17 mouse cellular contexts compared by ENCODE assay signal in the genomic region with DNA sequence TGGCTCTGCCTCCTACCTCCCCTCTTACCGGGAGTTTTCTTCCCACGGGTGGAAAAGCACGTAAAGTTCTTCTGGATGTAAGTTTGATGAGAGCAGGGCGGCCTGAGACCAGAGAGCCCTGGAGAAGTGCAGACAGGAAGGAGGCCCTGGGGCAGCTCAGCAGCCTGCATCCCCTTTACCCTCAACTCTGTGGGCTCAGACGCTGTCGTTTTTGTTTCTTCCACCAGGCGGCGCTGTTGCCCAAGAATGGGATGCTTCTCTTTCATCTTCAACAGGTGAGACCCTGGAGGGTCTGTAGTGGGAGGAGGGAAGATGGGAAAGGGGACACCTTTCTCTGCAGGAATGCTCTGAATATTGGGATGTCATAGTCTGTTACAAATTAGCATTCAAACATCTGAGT. TPM values are rescaled to one million over a fixed set of nuclear protein-coding genes. Genes with fewer than 3 reads are reported as not detected.
DNase-seq lines count a peak whose midpoint lies in the region; ATAC-seq and TF ChIP-seq lines count a peak whose summit lies in the region.
"Not testable (repeated sequence)": the region's sequence is repeated elsewhere in the genome, so short reads cannot be mapped to it uniquely, and the experiment has no call there.
"Had no signal": no experiment of that assay in that cellular context is flagged by ENCODE, and none has a peak within 500 bp of the region (broad histone marks: within the 10 kb centered on the region; RNA-seq: fewer than 3 reads in every experiment).

No protein-coding gene starts in this region.

- 6% methylated on average over 8 of the region's 8 CpGs for WGBS in heart, adult 2 months
- WGBS in liver, postnatal 0 days (ENCODE audit: insufficient replicate concordance) = 5% methylated on average over 8 of the region's 8 CpGs

- TF ChIP-seq CTCF in heart, adult 2 months (IDR thresholded peaks at IDR 0.05) = peak; percentile 57
- peak; percentile 84 for TF ChIP-seq CTCF in liver, postnatal 0 days (IDR thresholded peaks at IDR 0.05; ENCODE audit: low read depth)

- H3K27ac ChIP-seq in heart, adult 2 months; liver, postnatal 0 days (ENCODE audit: low read depth): not testable (repeated sequence)

- H3K4me3 ChIP-seq in heart, adult 2 months; liver, postnatal 0 days (ENCODE audit: low read depth, low read length): not testable (repeated sequence)

- TF ChIP-seq EP300 in heart, adult 2 months (IDR thresholded peaks at IDR 0.05; ENCODE audit: insufficient read depth, low read depth, low read length); liver, postnatal 0 days (IDR thresholded peaks at IDR 0.05; ENCODE audit: low read depth): not testable (repeated sequence)

- not testable (repeated sequence) for TF ChIP-seq POLR2A in heart, adult 2 months (IDR thresholded peaks at IDR 0.05; ENCODE audit: insufficient read depth, low read depth, low read length)

- H3K79me2 ChIP-seq in heart, adult 2 months (replicated peaks; ENCODE audit: control insufficient read depth, insufficient read depth, low read length) = not testable (repeated sequence)

- DNase-seq in B cell, adult 2 months = peak; percentile 52 to 53
- peak; percentile 20 for DNase-seq in T-cell, adult 2 months (ENCODE audit: low spot score)
- DNase-seq in embryo, embryonic 10 days (ENCODE audit: low spot score) = peak; percentile 35
- DNase-seq in heart, adult 2 months = not testable (repeated sequence)
- DNase-seq in kidney, postnatal 10 days = peak; percentile 40
- DNase-seq in liver, postnatal 0 days = peak; percentile 70
- DNase-seq in neural tube, embryonic 10.5 days (ENCODE audit: extremely low spot score, low spot score) = peak; percentile 71
- peak; percentile 67 for DNase-seq in thymus, postnatal 0 days (ENCODE audit: low spot score)

- not testable (repeated sequence) for H3K36me3 ChIP-seq in heart, adult 2 months (ENCODE audit: control insufficient read depth, insufficient read depth, low read length); liver, postnatal 0 days (replicated peaks; ENCODE audit: insufficient read depth, low read length)

- not testable (repeated sequence) for H3K27me3 ChIP-seq in heart, adult 2 months (ENCODE audit: control insufficient read depth, insufficient read depth, low read length)
- H3K27me3 ChIP-seq in liver, postnatal 0 days (ENCODE audit: insufficient read depth, low read length) = peaks cover 16% of the 10 kb centered on the region

- H3K4me1 ChIP-seq in heart, adult 2 months (ENCODE audit: control insufficient read depth, insufficient read depth, low read length); liver, postnatal 0 days (ENCODE audit: insufficient read depth): not testable (repeated sequence)

- intact Hi-C loops in heart, adult 2 months (cut with DNase I) = not testable (repeated sequence)

- H3K9me3 ChIP-seq in liver, postnatal 0 days (ENCODE audit: low read length) = not testable (repeated sequence)

- not testable (repeated sequence) for H3K4me2 ChIP-seq in liver, postnatal 0 days (ENCODE audit: low read depth, low read length)

- ATAC-seq in liver, postnatal 0 days = not testable (repeated sequence)

- H3K9ac ChIP-seq in heart, adult 2 months (ENCODE audit: low read depth, low read length); liver, postnatal 0 days (replicated peaks): not testable (repeated sequence)

RNA-seq across cellular contexts. Expression of a gene that starts 4.2 kb away (rescaled TPM):
- under 1 TPM; 0.34 to 0.37 TPM for total RNA-seq in heart, adult 2 months (2021)
- 4.2 and 7.0 TPM in 2 replicates for polyA plus RNA-seq in heart, adult 2 months (2012; rRNA removed)
- 621 and 683 TPM in 2 replicates for polyA plus RNA-seq in liver, postnatal 0 days (2015; fragmentation: Nextera tagmentation; extraction: Ambion mirVana)
- 3.3 and 3.8 TPM in 2 replicates for polyA plus RNA-seq in thymus, postnatal 0 days (2015; fragmentation: Nextera tagmentation; extraction: Ambion mirVana)

RNA-seq across cellular contexts. Expression of a gene that starts 26.7 kb away (rescaled TPM):
- 1 to 10 TPM; 1.1 to 1.9 TPM for total RNA-seq in heart, adult 2 months (2021)
- polyA plus RNA-seq in heart, adult 2 months (2012; rRNA removed) = 33.2 and 78.2 TPM in 2 replicates
- 7.5 and 7.9 TPM in 2 replicates for polyA plus RNA-seq in liver, postnatal 0 days (2015; fragmentation: Nextera tagmentation; extraction: Ambion mirVana)
- 37.3 and 38.8 TPM in 2 replicates for polyA plus RNA-seq in thymus, postnatal 0 days (2015; fragmentation: Nextera tagmentation; extraction: Ambion mirVana)

RNA-seq across cellular contexts. Expression of a gene that starts 40.2 kb away (rescaled TPM):
- not detected for total RNA-seq in heart, adult 2 months (2021)
- not detected in 2 replicates for polyA plus RNA-seq in heart, adult 2 months (2012; rRNA removed)
- polyA plus RNA-seq in liver, postnatal 0 days (2015; fragmentation: Nextera tagmentation; extraction: Ambion mirVana) = not detected in 2 replicates
- polyA plus RNA-seq in thymus, postnatal 0 days (2015; fragmentation: Nextera tagmentation; extraction: Ambion mirVana) = 0.44 and 0.62 TPM in 2 replicates
- total RNA-seq: heart, adult 8-10 months; heart, postnatal 25 days; left cerebral cortex, adult 18-20 months; monocyte, adult 5-6 weeks had no signal
- polyA plus RNA-seq: embryonic facial prominence, embryonic 12.5 days; intestine, embryonic 16.5 days; large intestine, adult 2 months; liver, embryonic 12.5 days; stomach, embryonic 15.5 days had no signal

RNA-seq across cellular contexts. Expression of a gene that starts 41.0 kb away (rescaled TPM):
- 1 to 10 TPM; 1.2 to 3.7 TPM for total RNA-seq in heart, adult 2 months (2021)
- polyA plus RNA-seq in heart, adult 2 months (2012; rRNA removed) = 21.4 and 40.3 TPM in 2 replicates
- 3.7 TPM in 2 replicates for polyA plus RNA-seq in liver, postnatal 0 days (2015; fragmentation: Nextera tagmentation; extraction: Ambion mirVana)
- polyA plus RNA-seq in thymus, postnatal 0 days (2015; fragmentation: Nextera tagmentation; extraction: Ambion mirVana) = 22.7 and 22.9 TPM in 2 replicates

RNA-seq across cellular contexts. Expression of a gene that starts 51.0 kb away (rescaled TPM):
- 1 to 10 TPM; 2.0 to 2.4 TPM for total RNA-seq in heart, adult 2 months (2021)
- polyA plus RNA-seq in heart, adult 2 months (2012; rRNA removed) = 3.0 and 3.5 TPM in 2 replicates
- 19.6 and 20.6 TPM in 2 replicates for polyA plus RNA-seq in liver, postnatal 0 days (2015; fragmentation: Nextera tagmentation; extraction: Ambion mirVana)
- 75.9 and 80.4 TPM in 2 replicates for polyA plus RNA-seq in thymus, postnatal 0 days (2015; fragmentation: Nextera tagmentation; extraction: Ambion mirVana)

Comparison
In these comparisons a context has a peak if more than half of its experiments do, and no peak if none do; other contexts are left out.
1. RNA of a gene that starts 4.2 kb away (polyA plus RNA-seq): 621 to 683 TPM in liver, postnatal 0 days; 4.2 to 7.0 TPM in heart, adult 2 months and 3.3 to 3.8 TPM in thymus, postnatal 0 days; every median in the first group is over 10 times any median in the second.